Mouse (Mus musculus): ENCODE results near the gene Slc6a8. TPM values are rescaled to one million over a fixed set of nuclear protein-coding genes. Genes with fewer than 3 reads are reported as not detected.
A peak's percentile ranks its signal among the peaks of the same experiment; 100 is the strongest.

Gene Slc6a8
- 100 to 1,000 TPM in 3 of 4 experiments, 10 to 100 TPM in 1; 63.8 to 185 (median 134) TPM for total RNA-seq (2022)

GRCm38 (mm10) chrX:73672879-73673618 is at the start of gene Slc6a8:
TSS of gene Slc6a8 (plus strand) at chrX:73673150.
- DNase-seq = no peak

- DNase-seq = no peak
Observed at GRCm38 (mm10) chrX:73626981-73627380, 46.0 kb upstream of the Slc6a8 start.

DNA sequence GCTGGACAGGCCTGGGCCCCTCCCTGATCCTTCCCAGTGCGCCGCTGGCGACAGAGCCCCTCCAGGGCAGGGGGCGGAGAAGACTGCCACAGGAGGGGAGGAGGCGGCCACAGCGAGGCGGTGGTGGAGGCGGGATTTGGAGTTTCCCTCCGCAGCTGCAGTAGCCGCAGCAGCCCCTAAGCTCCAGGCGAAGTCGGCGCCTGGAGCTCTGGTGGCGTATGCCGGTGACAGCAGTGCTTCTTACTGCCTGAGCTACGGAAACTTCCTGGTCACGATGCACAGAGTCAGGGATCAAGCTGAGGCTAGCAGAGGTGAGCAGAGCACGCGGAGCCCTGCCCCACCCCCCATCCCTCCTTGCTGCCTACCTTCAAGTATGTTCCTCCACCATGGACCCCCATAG is 37.5 kb upstream of the Slc6a8 start:
- no peak for DNase-seq

- no peak for DNase-seq
Observed at GRCm38 (mm10) chrX:73637415-73637814, 35.5 kb upstream of the Slc6a8 start.

GRCm38 (mm10) chrX:73639255-73639675 is 33.7 kb upstream of the Slc6a8 start, which contains the start of gene Dusp9:
TSS of gene Dusp9 (plus strand) at chrX:73639419.
- peak; percentile 20 for DNase-seq

DNA sequence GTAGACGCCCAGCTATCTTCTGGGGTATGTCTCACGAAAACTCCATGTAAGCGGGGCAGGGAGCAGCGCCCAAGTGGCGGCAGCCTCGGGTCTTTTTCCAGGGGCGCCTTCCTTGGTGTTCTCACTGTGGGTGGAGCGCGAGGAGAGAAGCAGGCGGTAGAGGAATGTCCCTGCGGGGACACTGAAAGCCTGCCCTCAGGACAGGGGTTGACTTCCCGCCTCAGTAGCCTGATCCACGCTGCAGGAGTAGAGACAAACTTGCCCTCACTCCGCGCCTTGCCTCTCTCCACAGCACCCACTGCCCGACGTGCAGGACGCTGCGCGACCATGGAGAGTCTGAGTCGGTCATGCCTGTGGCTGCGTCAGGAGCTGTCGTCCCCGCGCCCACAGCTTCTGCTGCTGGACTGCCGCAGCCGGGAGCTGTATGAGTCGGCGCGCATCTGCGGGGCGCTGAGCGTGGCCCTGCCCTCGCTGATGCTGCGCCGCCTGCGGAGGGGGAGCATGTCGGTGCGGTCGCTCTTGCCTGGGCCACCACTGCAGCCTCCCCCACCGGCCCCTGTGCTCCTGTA is 33.0 kb upstream of the Slc6a8 start:
- DNase-seq = no peak

- DNase-seq = no peak
Observed at GRCm38 (mm10) chrX:73645121-73645520, 27.8 kb upstream of the Slc6a8 start.

GRCm38 (mm10) chrX:73650869-73651268 is 22.1 kb upstream of the Slc6a8 start:
- DNase-seq = no peak

DNA sequence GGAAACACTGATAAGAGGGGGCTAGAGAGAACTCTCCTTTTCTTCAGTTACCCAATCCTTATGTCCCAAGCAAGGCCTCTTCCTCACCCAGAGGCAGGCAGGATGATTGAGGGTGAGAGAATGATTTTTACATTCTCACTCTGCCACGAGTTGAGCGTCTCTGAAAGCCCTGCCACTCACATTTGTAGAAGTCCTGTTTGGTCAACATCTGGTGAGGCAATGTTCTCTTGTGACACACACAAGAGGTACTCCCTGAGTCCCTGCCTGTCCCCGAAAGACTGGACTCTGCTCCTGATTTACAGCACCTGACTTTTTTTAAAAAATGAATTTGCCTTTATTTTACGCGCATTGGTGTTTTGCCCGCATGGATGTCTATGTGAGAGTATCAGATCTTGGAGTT is 19.6 kb upstream of the Slc6a8 start:
- no peak for DNase-seq

- DNase-seq = no peak
Observed at GRCm38 (mm10) chrX:73654177-73654576, 18.8 kb upstream of the Slc6a8 start.

DNA sequence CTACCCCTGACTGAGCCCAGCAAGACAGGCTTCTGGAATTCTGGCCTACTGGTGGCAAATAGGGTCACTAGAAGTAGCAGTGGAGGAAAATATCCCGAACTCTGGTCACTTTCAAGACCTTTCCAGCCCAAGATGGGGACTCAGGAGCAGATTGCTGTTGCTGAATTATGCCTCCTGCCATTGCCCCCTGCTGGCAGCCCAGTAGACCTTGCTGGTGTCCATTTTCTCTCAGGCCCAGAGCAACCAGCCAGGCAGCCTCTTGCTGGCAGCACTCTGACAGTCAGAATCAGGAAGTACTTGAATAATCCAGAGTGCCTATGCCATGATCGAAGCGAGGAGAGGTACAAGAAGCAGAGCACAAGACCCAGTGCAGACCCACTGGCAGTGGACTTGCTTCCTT is 17.4 kb upstream of the Slc6a8 start:
- DNase-seq = no peak

DNA sequence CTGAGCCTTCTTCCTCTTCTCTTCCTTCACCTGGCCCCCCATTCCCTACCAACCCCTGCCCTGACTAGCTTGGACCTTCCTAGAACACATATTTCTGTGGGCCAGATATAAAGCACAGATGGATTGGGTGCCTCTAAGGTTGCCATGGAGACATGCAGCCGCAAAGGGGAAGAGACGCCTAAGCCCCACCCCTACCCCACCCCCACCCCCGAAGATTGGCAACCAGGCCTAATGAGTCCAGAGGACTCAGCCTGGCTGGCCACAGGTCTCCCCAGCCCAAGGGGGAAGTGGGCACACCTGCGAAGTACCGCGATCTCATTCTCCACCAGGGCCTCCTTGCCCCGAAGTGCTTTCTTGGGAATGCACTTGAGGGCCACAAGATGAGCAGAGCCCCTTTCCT is 14.6 kb upstream of the Slc6a8 start:
- no peak for DNase-seq

- no peak for DNase-seq
Observed at GRCm38 (mm10) chrX:73658936-73659574, 13.9 kb upstream of the Slc6a8 start.

- DNase-seq = no peak
Observed at GRCm38 (mm10) chrX:73659575-73660283, 13.2 kb upstream of the Slc6a8 start, which contains the start of gene Pnck. TSS of gene Pnck (minus strand) at chrX:73660117.

DNA sequence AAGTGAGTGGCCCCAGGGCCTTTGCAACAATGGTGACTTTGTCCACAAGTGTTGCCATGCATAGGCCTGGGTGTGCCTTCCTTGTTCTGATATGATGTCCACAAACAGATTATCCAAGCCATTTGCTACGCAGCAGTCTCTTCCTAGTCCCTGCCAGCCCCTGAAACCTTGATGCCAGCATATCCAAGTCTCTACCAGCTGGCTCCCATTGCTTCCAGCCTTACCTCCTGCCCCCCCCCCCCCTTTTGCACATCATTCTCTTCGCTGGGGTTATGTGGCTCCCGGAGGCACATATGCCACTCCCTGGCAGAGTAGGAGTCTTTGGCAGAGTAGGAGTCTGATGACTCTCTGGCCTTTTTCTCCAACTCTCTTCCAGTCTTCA is 12.7 kb upstream of the Slc6a8 start:
- DNase-seq = no peak

DNA sequence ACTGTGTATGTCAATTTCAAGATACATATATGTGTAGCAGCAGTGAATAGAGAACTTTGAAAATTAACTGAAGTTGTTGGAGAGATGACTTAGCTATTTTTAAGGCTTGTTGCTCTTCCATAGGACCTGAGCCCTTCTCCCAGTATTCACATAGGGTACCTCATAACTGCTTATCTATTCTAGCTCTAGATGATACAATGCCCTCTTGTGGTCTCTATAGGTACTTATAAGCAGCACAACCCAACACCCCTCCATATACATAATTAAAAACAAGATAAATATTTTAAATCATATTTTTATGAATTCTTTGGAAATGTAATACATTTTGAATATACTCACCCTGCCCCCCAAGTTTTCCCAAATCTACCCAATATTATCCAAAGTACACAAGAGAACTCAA is 9.8 kb upstream of the Slc6a8 start:
- no peak for DNase-seq

DNA sequence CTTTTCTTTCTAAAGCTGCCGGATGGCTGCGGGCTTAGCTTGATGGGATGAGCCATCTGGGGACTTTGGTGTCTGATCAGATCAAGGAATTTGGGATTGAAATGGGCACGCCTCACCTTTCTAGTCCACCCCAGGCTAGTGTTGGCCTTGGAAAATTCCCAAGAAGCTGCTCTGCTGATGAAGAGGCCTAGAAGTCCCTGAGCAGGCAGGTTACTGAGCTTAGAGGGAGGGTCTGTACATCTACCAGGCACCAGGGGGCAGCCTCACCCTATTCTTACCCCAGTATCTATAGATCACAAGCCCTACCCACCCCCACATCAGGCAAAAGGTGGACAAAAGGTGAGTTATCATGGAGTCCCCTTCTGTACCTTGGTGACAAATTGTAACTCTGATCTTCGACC is 919 bp upstream of the Slc6a8 start:
- no peak for DNase-seq

DNA sequence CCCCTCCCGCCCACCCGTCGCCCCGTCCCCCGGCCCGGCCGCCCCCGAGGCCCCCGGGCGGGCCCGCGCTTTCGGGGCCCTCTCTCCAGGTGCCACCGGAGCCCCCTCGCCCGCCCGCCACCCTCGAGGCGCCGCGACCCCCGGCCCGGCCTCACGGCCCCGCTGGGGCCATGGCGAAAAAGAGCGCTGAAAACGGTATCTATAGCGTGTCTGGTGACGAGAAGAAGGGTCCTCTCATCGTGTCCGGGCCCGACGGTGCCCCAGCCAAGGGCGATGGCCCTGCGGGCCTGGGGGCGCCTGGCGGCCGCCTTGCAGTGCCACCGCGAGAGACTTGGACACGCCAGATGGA is 643 bp downstream of the Slc6a8 start:
- DNase-seq = no peak

GRCm38 (mm10) chrX:73673968-73674661 is 1.2 kb downstream of the Slc6a8 start:
- no peak for DNase-seq

DNA sequence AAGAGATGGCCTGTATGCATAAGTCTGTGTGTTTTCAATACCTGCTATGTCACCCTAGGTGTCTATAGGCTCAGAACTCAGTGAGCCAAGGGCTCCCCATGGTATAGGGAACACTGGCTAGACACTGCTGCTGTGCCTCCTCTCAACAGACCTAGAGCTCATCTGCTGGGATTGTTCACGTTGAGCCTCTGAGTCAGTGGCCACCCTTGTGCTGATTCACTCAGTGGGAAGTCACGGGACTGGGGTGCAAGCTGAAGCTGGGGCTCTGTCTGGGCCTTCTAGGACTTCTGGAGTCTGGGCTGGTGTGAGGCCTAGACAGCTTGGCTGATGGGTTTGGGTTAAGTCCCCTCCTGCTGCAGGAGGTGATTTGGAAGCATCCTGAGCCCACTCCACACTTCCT is 2.3 kb downstream of the Slc6a8 start:
- no peak for DNase-seq

GRCm38 (mm10) chrX:73676668-73677067 is 3.7 kb downstream of the Slc6a8 start:
- no peak for DNase-seq

DNA sequence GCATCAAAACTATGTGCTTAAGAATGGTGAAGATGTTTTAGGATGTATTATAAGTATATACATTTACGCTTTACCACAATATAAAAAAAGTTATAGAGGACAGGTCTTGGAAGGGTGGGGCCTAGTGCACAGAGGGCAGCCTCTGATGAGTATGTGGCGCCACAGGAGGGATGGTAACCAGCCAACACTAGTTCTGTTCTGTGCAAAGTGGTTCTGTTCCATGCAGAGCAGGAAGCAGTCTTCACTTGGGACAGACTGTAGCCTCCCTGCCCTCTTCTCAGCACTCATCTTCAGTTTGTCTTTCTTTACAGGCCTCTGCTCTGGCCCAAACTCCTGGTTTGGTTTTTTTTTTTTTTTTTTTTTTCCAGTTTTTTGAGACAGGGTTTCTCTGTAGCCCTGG is 11.2 kb downstream of the Slc6a8 start:
- no peak for DNase-seq

DNA sequence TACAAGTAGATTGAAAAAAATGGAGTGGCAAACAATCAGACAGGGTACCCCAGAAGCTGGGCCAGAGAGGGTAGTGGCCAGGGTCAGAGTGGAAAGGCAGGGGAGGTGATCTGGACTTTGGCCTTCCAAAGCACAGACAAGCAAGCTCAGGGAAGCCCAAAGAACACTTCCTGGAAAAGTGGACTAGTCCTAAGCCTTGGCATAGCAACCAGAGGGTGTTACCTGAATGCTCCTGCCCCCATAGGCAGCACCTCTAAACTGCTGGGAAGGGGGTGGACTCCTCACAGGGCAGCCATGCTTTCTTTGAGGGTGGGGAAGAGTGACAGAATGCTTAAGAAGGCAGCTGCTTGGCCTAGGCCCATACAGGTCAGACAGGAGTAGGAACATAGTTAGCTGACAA is 12.0 kb downstream of the Slc6a8 start:
- no peak for DNase-seq
